Mouse (Mus musculus) intestine, embryonic 15.5 days (tissue): Measurements from ENCODE around the gene Pold3. TPM values are rescaled to one million over a fixed set of nuclear protein-coding genes. Genes with fewer than 3 reads are reported as not detected.
A peak's percentile ranks its signal among the peaks of the same experiment; 100 is the strongest.

Source experiments
- ATAC-seq: fragments of 200-750 bp; cut with Nextera tagmentation; 2 replicates; pipeline ENCODE4 v1.8.0; 2017; ENCODE audit warnings: moderate TSS enrichment, moderate library complexity
- H3K27ac ChIP-seq: fragments of 300-500 bp; sonication (generic); 2 replicates; pipeline ENCODE4 v1.5.1; 2015; ENCODE audit warnings: mild to moderate bottlenecking, inconsistent platforms
- H3K27me3 ChIP-seq: fragments of 300-500 bp; sonication (generic); replicated peaks from 2 replicates; pipeline ENCODE4 v1.6.1; 2015; ENCODE audit warnings: inconsistent platforms
- H3K36me3 ChIP-seq: fragments of 300-500 bp; sonication (generic); 2 replicates; pipeline ENCODE4 v1.6.1; 2015; ENCODE audit warnings: inconsistent platforms
- H3K4me1 ChIP-seq: fragments of 300-500 bp; sonication (generic); replicated peaks from 2 replicates; pipeline ENCODE4 v1.6.1; 2015; ENCODE audit warnings: inconsistent platforms
- H3K4me2 ChIP-seq: fragments of 300-500 bp; sonication (generic); replicated peaks from 2 replicates; pipeline ENCODE4 v1.6.1; 2015; ENCODE audit warnings: mild to moderate bottlenecking, inconsistent platforms
- H3K4me3 ChIP-seq: fragments of 300-500 bp; sonication (generic); replicated peaks from 2 replicates; pipeline ENCODE4 v1.5.1; 2015; ENCODE audit warnings: inconsistent platforms
- H3K9ac ChIP-seq: fragments of 300-500 bp; sonication (generic); 2 replicates; pipeline ENCODE4 v1.6.1; 2015; ENCODE audit warnings: inconsistent platforms
- H3K9me3 ChIP-seq: fragments of 300-500 bp; sonication (generic); 2 replicates; pipeline ENCODE4 v1.6.1; 2016; ENCODE audit warnings: inconsistent platforms
- WGBS: fragments of 180-500 bp; shearing (Covaris S2); methylation state at CpG from one replicate; pipeline ENCODE4 v1.1.7; 2015; 5-methylcytosine and 5-hydroxymethylcytosine counted together
- polyA plus RNA-seq: library from polyadenylated mRNA; unstranded; fragments of >200 nt; fragmentation: Nextera tagmentation; extraction: Ambion mirVana; gene quantifications from 2 replicates; pipeline ENCODE4 v1.2.1, GENCODE M21; 2015

Pold3 gene
- polyA plus RNA-seq, 1 experiment from 2014 or later: 54.7 TPM

- Histone ChIP-seq H3K4me2 (no peak overlapping the region), H3K27me3 (no peaks in the 10 kb centered on the region), H3K9me3 (no peaks in the 10 kb centered on the region), H3K27ac (no peak overlapping the region), H3K36me3 (no peaks in the 10 kb centered on the region), H3K9ac (no peak overlapping the region), H3K4me1 (no peaks in the 10 kb centered on the region), H3K4me3 (no peak overlapping the region)
- 47% methylated on average over 1 of the region's 1 CpGs for WGBS
- peak; percentile 45; the same call in 1 of the 2 replicates for ATAC-seq
Observed at GRCm38 (mm10) chr7:100132379-100132778, 11.0 kb upstream of the Pold3 start.

- ATAC-seq: no peak
- H3K36me3 ChIP-seq: no peaks in the 10 kb centered on the region
- H3K4me3 ChIP-seq: no peak overlapping the region
- H3K27me3 ChIP-seq: no peaks in the 10 kb centered on the region
- 44% methylated on average over 6 of the region's 6 CpGs for WGBS
- no peak overlapping the region for H3K9ac ChIP-seq
- no peaks in the 10 kb centered on the region for H3K4me1 ChIP-seq
- no peaks in the 10 kb centered on the region for H3K9me3 ChIP-seq
- H3K27ac ChIP-seq: no peak overlapping the region
- H3K4me2 ChIP-seq: no peak overlapping the region
Observed at GRCm38 (mm10) chr7:100130592-100130991, 9.2 kb upstream of the Pold3 start.

GRCm38 (mm10) chr7:100128262-100129041 lies 7.1 kb upstream of the Pold3 start:
- H3K4me3 ChIP-seq: no peak overlapping the region
- WGBS: 75% methylated on average over 7 of the region's 7 CpGs
- H3K36me3 ChIP-seq: no peaks in the 10 kb centered on the region
- ATAC-seq: no peak
- no peaks in the 10 kb centered on the region for H3K9me3 ChIP-seq
- H3K9ac ChIP-seq: no peak overlapping the region
- no peaks in the 10 kb centered on the region for H3K27me3 ChIP-seq
- H3K4me2 ChIP-seq: no peak overlapping the region
- H3K4me1 ChIP-seq: no peaks in the 10 kb centered on the region
- H3K27ac ChIP-seq: no peak overlapping the region

GRCm38 (mm10) chr7:100126514-100126913 lies 5.1 kb upstream of the Pold3 start:
- Histone ChIP-seq H3K4me1 (no peaks in the 10 kb centered on the region), H3K9me3 (no peaks in the 10 kb centered on the region), H3K4me2 (no peak overlapping the region), H3K36me3 (no peaks in the 10 kb centered on the region), H3K27ac (no peak overlapping the region), H3K9ac (no peak overlapping the region), H3K27me3 (no peaks in the 10 kb centered on the region), H3K4me3 (no peak overlapping the region)
- ATAC-seq: peak; percentile 59
- 62% methylated on average over 7 of the region's 7 CpGs for WGBS

GRCm38 (mm10) chr7:100125166-100125565 lies 3.8 kb upstream of the Pold3 start:
- Histone ChIP-seq H3K9ac (no peak overlapping the region), H3K36me3 (no peaks in the 10 kb centered on the region), H3K4me3 (no peak overlapping the region), H3K27me3 (no peaks in the 10 kb centered on the region), H3K4me2 (no peak overlapping the region), H3K27ac (no peak overlapping the region), H3K9me3 (no peaks in the 10 kb centered on the region), H3K4me1 (no peaks in the 10 kb centered on the region)
- no peak for ATAC-seq
- WGBS: 68% methylated on average over 4 of the region's 4 CpGs

- WGBS: 90% methylated on average over 2 of the region's 2 CpGs
- no peak overlapping the region for H3K9ac ChIP-seq
- H3K9me3 ChIP-seq: no peaks in the 10 kb centered on the region
- H3K4me2 ChIP-seq: no peak overlapping the region
- H3K36me3 ChIP-seq: no peaks in the 10 kb centered on the region
- H3K27ac ChIP-seq: no peak overlapping the region
- no peaks in the 10 kb centered on the region for H3K4me1 ChIP-seq
- H3K27me3 ChIP-seq: no peaks in the 10 kb centered on the region
- no peak for ATAC-seq
- no peak overlapping the region for H3K4me3 ChIP-seq
Observed at GRCm38 (mm10) chr7:100124211-100124610, 2.8 kb upstream of the Pold3 start.

GRCm38 (mm10) chr7:100123486-100123885 lies 2.1 kb upstream of the Pold3 start:
- H3K27me3 ChIP-seq: no peaks in the 10 kb centered on the region
- no peak for ATAC-seq
- no peak overlapping the region for H3K9ac ChIP-seq
- no peak overlapping the region for H3K4me2 ChIP-seq
- H3K36me3 ChIP-seq: no peaks in the 10 kb centered on the region
- no peak overlapping the region for H3K4me3 ChIP-seq
- 53% methylated on average over 6 of the region's 6 CpGs for WGBS
- no peaks in the 10 kb centered on the region for H3K4me1 ChIP-seq
- H3K9me3 ChIP-seq: no peaks in the 10 kb centered on the region
- no peak overlapping the region for H3K27ac ChIP-seq

GRCm38 (mm10) chr7:100120791-100121261 lies 539 bp downstream of the Pold3 start:
- peak overlapping the region; percentile 79 for H3K4me3 ChIP-seq
- H3K4me2 ChIP-seq: peak overlapping the region; percentile 69
- peaks cover 8% of the 10 kb centered on the region; the same call in 1 of the 2 replicates for H3K36me3 ChIP-seq
- H3K4me1 ChIP-seq: no peaks in the 10 kb centered on the region
- H3K27ac ChIP-seq: peak overlapping the region; percentile 88
- WGBS: 0% methylated on average over 25 of the region's 25 CpGs
- H3K9ac ChIP-seq: peak overlapping the region; percentile 82
- H3K9me3 ChIP-seq: no peaks in the 10 kb centered on the region
- ATAC-seq: peak; percentile 72
- H3K27me3 ChIP-seq: no peaks in the 10 kb centered on the region

GRCm38 (mm10) chr7:100114279-100114678 lies 7.1 kb downstream of the Pold3 start:
- 92% methylated on average over 6 of the region's 6 CpGs for WGBS
- Histone ChIP-seq H3K27me3 (no peaks in the 10 kb centered on the region), H3K4me2 (no peak overlapping the region), H3K27ac (no peak overlapping the region), H3K36me3 (peaks cover 14% of the 10 kb centered on the region; the same call in 1 of the 2 replicates), H3K9me3 (no peaks in the 10 kb centered on the region), H3K4me3 (no peak overlapping the region), H3K4me1 (no peaks in the 10 kb centered on the region), H3K9ac (no peak overlapping the region)
- no peak for ATAC-seq

- H3K9ac ChIP-seq: no peak overlapping the region
- H3K27me3 ChIP-seq: no peaks in the 10 kb centered on the region
- WGBS: 79% methylated on average over 7 of the region's 7 CpGs
- no peaks in the 10 kb centered on the region for H3K4me1 ChIP-seq
- no peak overlapping the region for H3K27ac ChIP-seq
- no peak for ATAC-seq
- H3K36me3 ChIP-seq: peaks cover 14% of the 10 kb centered on the region; the same call in 1 of the 2 replicates
- no peak overlapping the region for H3K4me2 ChIP-seq
- H3K9me3 ChIP-seq: no peaks in the 10 kb centered on the region
- no peak overlapping the region for H3K4me3 ChIP-seq
Observed at GRCm38 (mm10) chr7:100113821-100114220, 7.5 kb downstream of the Pold3 start.

GRCm38 (mm10) chr7:100111506-100111905 lies 9.9 kb downstream of the Pold3 start:
- H3K9me3 ChIP-seq: no peaks in the 10 kb centered on the region
- no peak overlapping the region for H3K27ac ChIP-seq
- no peak overlapping the region for H3K9ac ChIP-seq
- no peak for ATAC-seq
- H3K27me3 ChIP-seq: no peaks in the 10 kb centered on the region
- no peak overlapping the region for H3K4me3 ChIP-seq
- H3K36me3 ChIP-seq: 0 out of 2 replicates have a peak, but pooled peaks cover 6% of the 10 kb centered on the region
- WGBS: 71% methylated on average over 10 of the region's 10 CpGs
- H3K4me1 ChIP-seq: no peaks in the 10 kb centered on the region
- no peak overlapping the region for H3K4me2 ChIP-seq

- no peaks in the 10 kb centered on the region for H3K9me3 ChIP-seq
- H3K36me3 ChIP-seq: peaks cover 18% of the 10 kb centered on the region; the same call in 1 of the 2 replicates
- WGBS: 61% methylated on average over 3 of the region's 3 CpGs
- no peak for ATAC-seq
- H3K27me3 ChIP-seq: no peaks in the 10 kb centered on the region
- H3K4me3 ChIP-seq: no peak overlapping the region
- no peak overlapping the region for H3K4me2 ChIP-seq
- no peak overlapping the region for H3K9ac ChIP-seq
- H3K4me1 ChIP-seq: no peaks in the 10 kb centered on the region
- no peak overlapping the region for H3K27ac ChIP-seq
Observed at GRCm38 (mm10) chr7:100108341-100108740, 13.0 kb downstream of the Pold3 start.

- peaks cover 31% of the 10 kb centered on the region for H3K36me3 ChIP-seq
- no peaks in the 10 kb centered on the region for H3K4me1 ChIP-seq
- H3K4me2 ChIP-seq: no peak overlapping the region
- H3K4me3 ChIP-seq: no peak overlapping the region
- no peak overlapping the region for H3K27ac ChIP-seq
- H3K9ac ChIP-seq: no peak overlapping the region
- WGBS: 93% methylated on average over 4 of the region's 4 CpGs
- ATAC-seq: no peak
- no peaks in the 10 kb centered on the region for H3K27me3 ChIP-seq
- no peaks in the 10 kb centered on the region for H3K9me3 ChIP-seq
Observed at GRCm38 (mm10) chr7:100104677-100105076, 16.7 kb downstream of the Pold3 start.
